Comparison of ENCODE assay signal across 9 mouse cellular contexts in genomic region chr6:122660601-122661379, GRCm38 (mm10). TPM values are rescaled to one million over a fixed set of nuclear protein-coding genes. Genes with fewer than 3 reads are reported as not detected.
A peak's percentile ranks its signal among the peaks of the same experiment; 100 is the strongest.
DNase-seq lines count a peak whose midpoint lies in the region; ATAC-seq and TF ChIP-seq lines count a peak whose summit lies in the region.
"Had no signal": no experiment of that assay in that cellular context is flagged by ENCODE, and none has a peak within 500 bp of the region (broad histone marks: within the 10 kb centered on the region; RNA-seq: fewer than 3 reads in every experiment).

No protein-coding gene starts in this region.

- peak; percentile 75 for DNase-seq in intestine, embryonic 14.5 days (ENCODE audit: low spot score)
- DNase-seq in cerebellum, adult 18-20 months = peak; percentile 55 to 69
- DNase-seq in layer of hippocampus, adult 2 months (ENCODE audit: low spot score in 2 of 2) = peak; percentile 53 to 72
- DNase-seq in stomach, postnatal 0 days (ENCODE audit: low spot score) = peak; percentile 38

- H3K4me3 ChIP-seq in intestine, embryonic 14.5 days (ENCODE audit: low read depth, low read length) = no peak overlapping the region
- no peak overlapping the region for H3K4me3 ChIP-seq in intestine, embryonic 15.5 days (replicated peaks)
- 0 out of 2 replicates have a peak overlapping the region, but pooled peaks have one; percentile 35 for H3K4me3 ChIP-seq in E14TG2a.4 (replicated peaks; ENCODE audit: low read length)
- no peak overlapping the region for H3K4me3 ChIP-seq in forebrain, embryonic 16.5 days (replicated peaks; ENCODE audit: low read length)
- no peak overlapping the region for H3K4me3 ChIP-seq in layer of hippocampus, adult 2 months
- H3K4me3 ChIP-seq in midbrain, embryonic 12.5 days = no peak overlapping the region
- no peak overlapping the region for H3K4me3 ChIP-seq in stomach, postnatal 0 days (ENCODE audit: low read depth, low read length)

- H3K4me1 ChIP-seq in intestine, embryonic 14.5 days (replicated peaks; ENCODE audit: control insufficient read depth, insufficient read depth, low read length) = peaks cover under 1% of the 10 kb centered on the region; the same call in 1 of the 2 replicates
- peaks cover 13% of the 10 kb centered on the region; the same call in 1 of the 2 replicates for H3K4me1 ChIP-seq in intestine, embryonic 15.5 days (replicated peaks)
- peaks cover 61% of the 10 kb centered on the region for H3K4me1 ChIP-seq in E14TG2a.4 (replicated peaks; ENCODE audit: low read depth, low read length)
- peaks cover 3% of the 10 kb centered on the region; the same call in 1 of the 2 replicates for H3K4me1 ChIP-seq in forebrain, embryonic 16.5 days (replicated peaks; ENCODE audit: control insufficient read depth, insufficient read depth, low read length)
- peaks cover 8% of the 10 kb centered on the region; the same call in 1 of the 2 replicates for H3K4me1 ChIP-seq in midbrain, embryonic 12.5 days
- no peaks in the 10 kb centered on the region for H3K4me1 ChIP-seq in stomach, postnatal 0 days (replicated peaks; ENCODE audit: control insufficient read depth, insufficient read depth)

- no peak overlapping the region for H3K9ac ChIP-seq in intestine, embryonic 14.5 days (ENCODE audit: low read length)
- no peak overlapping the region for H3K9ac ChIP-seq in intestine, embryonic 15.5 days
- no peak overlapping the region for H3K9ac ChIP-seq in forebrain, embryonic 16.5 days (replicated peaks; ENCODE audit: low read depth, low read length)
- H3K9ac ChIP-seq in midbrain, embryonic 12.5 days (replicated peaks) = no peak overlapping the region
- no peak overlapping the region for H3K9ac ChIP-seq in stomach, postnatal 0 days (ENCODE audit: low read length)

- no peak overlapping the region for H3K4me2 ChIP-seq in intestine, embryonic 14.5 days (ENCODE audit: low read length)
- H3K4me2 ChIP-seq in intestine, embryonic 15.5 days (replicated peaks) = no peak overlapping the region
- H3K4me2 ChIP-seq in forebrain, embryonic 16.5 days (ENCODE audit: low read length) = no peak overlapping the region
- no peak overlapping the region for H3K4me2 ChIP-seq in midbrain, embryonic 12.5 days (replicated peaks)
- H3K4me2 ChIP-seq in stomach, postnatal 0 days (replicated peaks; ENCODE audit: low read depth) = no peak overlapping the region

- no peaks in the 10 kb centered on the region for H3K36me3 ChIP-seq in intestine, embryonic 14.5 days (ENCODE audit: control insufficient read depth, insufficient read depth, low read length)
- no peaks in the 10 kb centered on the region for H3K36me3 ChIP-seq in intestine, embryonic 15.5 days
- no peaks in the 10 kb centered on the region for H3K36me3 ChIP-seq in E14TG2a.4 (ENCODE audit: insufficient read depth, low read length)
- no peaks in the 10 kb centered on the region for H3K36me3 ChIP-seq in forebrain, embryonic 16.5 days (ENCODE audit: control insufficient read depth, insufficient read depth)
- H3K36me3 ChIP-seq in midbrain, embryonic 12.5 days = no peaks in the 10 kb centered on the region
- H3K36me3 ChIP-seq in stomach, postnatal 0 days (ENCODE audit: control insufficient read depth, insufficient read depth, low read length) = no peaks in the 10 kb centered on the region

- WGBS in intestine, embryonic 14.5 days = 34% methylated on average over 8 of the region's 8 CpGs
- WGBS in intestine, embryonic 15.5 days = 39% methylated on average over 8 of the region's 8 CpGs
- 33% methylated on average over 8 of the region's 8 CpGs for WGBS in forebrain, embryonic 16.5 days
- WGBS in midbrain, embryonic 12.5 days = 48% methylated on average over 8 of the region's 8 CpGs
- WGBS in stomach, postnatal 0 days = 28% methylated on average over 8 of the region's 8 CpGs

- TF ChIP-seq CTCF in E14TG2a.4 (conservative IDR thresholded peaks at IDR 0.05; ENCODE audit: low read length) = peak; percentile 78
- TF ChIP-seq CTCF in layer of hippocampus, adult 2 months (conservative IDR thresholded peaks at IDR 0.05) = peak; percentile 88
- TF ChIP-seq CTCF in stomach, postnatal 0 days (IDR thresholded peaks at IDR 0.05; ENCODE audit: low read depth) = peak; percentile 81

- TF ChIP-seq EP300 in stomach, postnatal 0 days (optimal IDR thresholded peaks at IDR 0.05) = no peak

- H3K9me3 ChIP-seq in intestine, embryonic 14.5 days (ENCODE audit: control insufficient read depth, low read length) = no peaks in the 10 kb centered on the region
- H3K9me3 ChIP-seq in intestine, embryonic 15.5 days = no peaks in the 10 kb centered on the region
- no peaks in the 10 kb centered on the region for H3K9me3 ChIP-seq in E14TG2a.4 (ENCODE audit: low read length)
- no peaks in the 10 kb centered on the region for H3K9me3 ChIP-seq in forebrain, embryonic 16.5 days (ENCODE audit: control insufficient read depth, low read length)
- H3K9me3 ChIP-seq in midbrain, embryonic 12.5 days = no peaks in the 10 kb centered on the region
- H3K9me3 ChIP-seq in stomach, postnatal 0 days (ENCODE audit: control insufficient read depth, low read length) = no peaks in the 10 kb centered on the region

- ATAC-seq in intestine, embryonic 14.5 days (replicated peaks; ENCODE audit: low FRiP score, low TSS enrichment, low read depth) = no peak
- no peak for ATAC-seq in intestine, embryonic 15.5 days
- ATAC-seq in forebrain, embryonic 16.5 days = peak; percentile 54; the same call in 1 of the 2 replicates
- ATAC-seq in midbrain, embryonic 12.5 days (ENCODE audit: low FRiP score, low read depth) = peak; percentile 38; the same call in 1 of the 2 replicates
- no peak for ATAC-seq in stomach, postnatal 0 days (ENCODE audit: low FRiP score, low TSS enrichment)

- H3K27ac ChIP-seq in intestine, embryonic 14.5 days (ENCODE audit: low read depth) = no peak overlapping the region
- no peak overlapping the region for H3K27ac ChIP-seq in intestine, embryonic 15.5 days
- no peak overlapping the region for H3K27ac ChIP-seq in forebrain, embryonic 16.5 days (ENCODE audit: low read length)
- no peak overlapping the region for H3K27ac ChIP-seq in layer of hippocampus, adult 2 months
- H3K27ac ChIP-seq in midbrain, embryonic 12.5 days (replicated peaks) = no peak overlapping the region
- H3K27ac ChIP-seq in stomach, postnatal 0 days (replicated peaks) = no peak overlapping the region

- H3K27me3 ChIP-seq in intestine, embryonic 14.5 days (replicated peaks; ENCODE audit: control insufficient read depth, insufficient read depth, low read length) = no peaks in the 10 kb centered on the region
- H3K27me3 ChIP-seq in intestine, embryonic 15.5 days (replicated peaks) = no peaks in the 10 kb centered on the region
- no peaks in the 10 kb centered on the region for H3K27me3 ChIP-seq in E14TG2a.4 (ENCODE audit: insufficient read depth, low read length)
- H3K27me3 ChIP-seq in forebrain, embryonic 16.5 days (replicated peaks; ENCODE audit: control insufficient read depth, insufficient read depth, low read length) = 0 out of 2 replicates have a peak, but pooled peaks cover 4% of the 10 kb centered on the region
- H3K27me3 ChIP-seq in midbrain, embryonic 12.5 days = peaks cover 24% of the 10 kb centered on the region
- H3K27me3 ChIP-seq in stomach, postnatal 0 days (ENCODE audit: control insufficient read depth, insufficient read depth, low read length) = no peaks in the 10 kb centered on the region

RNA-seq across cellular contexts. Expression of gene Dppa3, which starts 34.6 kb away (rescaled TPM):
- not detected in 2 replicates for polyA plus RNA-seq in intestine, embryonic 14.5 days (2014; fragmentation: Nextera tagmentation; extraction: Ambion mirVana)
- polyA plus RNA-seq in intestine, embryonic 15.5 days (2015; fragmentation: Nextera tagmentation; extraction: Ambion mirVana) = not detected in 2 replicates
- not detected in 2 replicates for polyA plus RNA-seq in forebrain, embryonic 16.5 days (2015; fragmentation: Nextera tagmentation; extraction: Ambion mirVana)
- total RNA-seq in layer of hippocampus, adult 2 months (2021) = not detected
- not detected in 2 replicates for polyA plus RNA-seq in midbrain, embryonic 12.5 days (2016; fragmentation: Nextera tagmentation; extraction: Ambion mirVana)
- not detected in 2 replicates for polyA plus RNA-seq in stomach, postnatal 0 days (2015; fragmentation: Nextera tagmentation; extraction: Ambion mirVana)
- polyA plus RNA-seq: stomach, embryonic 16.5 days had no signal

RNA-seq across cellular contexts. Expression of gene Nanog, which starts 46.5 kb away (rescaled TPM):
- 0.15 and 0.17 TPM in 2 replicates for polyA plus RNA-seq in intestine, embryonic 14.5 days (2014; fragmentation: Nextera tagmentation; extraction: Ambion mirVana)
- 0.20 and 0.21 TPM in 2 replicates for polyA plus RNA-seq in intestine, embryonic 15.5 days (2015; fragmentation: Nextera tagmentation; extraction: Ambion mirVana)
- polyA plus RNA-seq in forebrain, embryonic 16.5 days (2015; fragmentation: Nextera tagmentation; extraction: Ambion mirVana) = 0.13 TPM in 1 of 2 replicates, not detected in the other
- not detected for total RNA-seq in layer of hippocampus, adult 2 months (2021)
- polyA plus RNA-seq in midbrain, embryonic 12.5 days (2016; fragmentation: Nextera tagmentation; extraction: Ambion mirVana) = 0.14 and 0.20 TPM in 2 replicates
- polyA plus RNA-seq in stomach, postnatal 0 days (2015; fragmentation: Nextera tagmentation; extraction: Ambion mirVana) = 0.06 and 0.07 TPM in 2 replicates

RNA-seq across cellular contexts. Expression of gene Gdf3, which starts 50.9 kb away (rescaled TPM):
- 0.11 TPM in 1 of 2 replicates, not detected in the other for polyA plus RNA-seq in intestine, embryonic 14.5 days (2014; fragmentation: Nextera tagmentation; extraction: Ambion mirVana)
- polyA plus RNA-seq in intestine, embryonic 15.5 days (2015; fragmentation: Nextera tagmentation; extraction: Ambion mirVana) = 0.10 and 0.18 TPM in 2 replicates
- not detected in 2 replicates for polyA plus RNA-seq in forebrain, embryonic 16.5 days (2015; fragmentation: Nextera tagmentation; extraction: Ambion mirVana)
- total RNA-seq in layer of hippocampus, adult 2 months (2021) = not detected
- not detected in 2 replicates for polyA plus RNA-seq in midbrain, embryonic 12.5 days (2016; fragmentation: Nextera tagmentation; extraction: Ambion mirVana)
- not detected in 2 replicates for polyA plus RNA-seq in stomach, postnatal 0 days (2015; fragmentation: Nextera tagmentation; extraction: Ambion mirVana)

RNA-seq across cellular contexts. Expression of gene Apobec1, which starts 58.5 kb away (rescaled TPM):
- 2.8 and 3.4 TPM in 2 replicates for polyA plus RNA-seq in intestine, embryonic 14.5 days (2014; fragmentation: Nextera tagmentation; extraction: Ambion mirVana)
- 6.3 and 7.6 TPM in 2 replicates for polyA plus RNA-seq in intestine, embryonic 15.5 days (2015; fragmentation: Nextera tagmentation; extraction: Ambion mirVana)
- polyA plus RNA-seq in forebrain, embryonic 16.5 days (2015; fragmentation: Nextera tagmentation; extraction: Ambion mirVana) = 4.4 and 4.9 TPM in 2 replicates
- 1 to 10 TPM; 1.5 to 2.3 TPM for total RNA-seq in layer of hippocampus, adult 2 months (2021)
- polyA plus RNA-seq in midbrain, embryonic 12.5 days (2016; fragmentation: Nextera tagmentation; extraction: Ambion mirVana) = 1.7 and 2.8 TPM in 2 replicates
- 7.3 and 7.8 TPM in 2 replicates for polyA plus RNA-seq in stomach, postnatal 0 days (2015; fragmentation: Nextera tagmentation; extraction: Ambion mirVana)

Comparison
In these comparisons a context has a peak if more than half of its experiments do, and no peak if none do; other contexts are left out.
1. ATAC-seq: peak in forebrain, embryonic 16.5 days (single experiment) and midbrain, embryonic 12.5 days (single experiment); none in intestine, embryonic 14.5 days (single experiment), intestine, embryonic 15.5 days (single experiment) and stomach, postnatal 0 days (single experiment).
2. Peak in every context shown above with its lines, with median percentiles within 50 percentile points of each other: DNase-seq and CTCF ChIP-seq.